Mouse (Mus musculus) CH12.LX (cell line): ENCODE measurements at regions not wholly inside any gene's neighbourhood (a gene's known extent, or its start where the extent isn't known, plus 50 kb on each side); places are given as distances from the start of the nearest gene placed in this dataset.

ENCODE experiments used
- DNase-seq: peaks from one replicate; pipeline ENCODE4 v3.0.0-alpha.2; 2013; ENCODE audit errors: extremely low read depth
- H3K27ac ChIP-seq: 2 replicates; pipeline ENCODE4 v1.5.1; 2012; ENCODE audit warnings: low read depth, mild to moderate bottlenecking, control low read depth, moderate library complexity; ENCODE audit not compliant: insufficient read depth
- H3K27me3 ChIP-seq: replicated peaks from 2 replicates; pipeline ENCODE3; 2012; ENCODE audit warnings: inconsistent platforms
- H3K36me3 ChIP-seq, 2 experiments: replicated peaks in 1 of 2; 2 replicates each; pipeline versions ENCODE3 to v1.6.1; 2012; ENCODE audit warnings: inconsistent platforms in 1 of 2, low read length in 1 of 2, mild to moderate bottlenecking in 1 of 2, mixed read lengths in 1 of 2, moderate library complexity in 1 of 2; ENCODE audit not compliant: control insufficient read depth in 1 of 2, insufficient read depth in 1 of 2
- H3K4me1 ChIP-seq, 2 experiments: 2 replicates each; pipeline ENCODE4 v1.6.1; 2012; ENCODE audit warnings: inconsistent platforms in 1 of 2, moderate library complexity in 1 of 2; ENCODE audit not compliant: insufficient read depth in 2 of 2, control insufficient read depth in 1 of 2
- H3K4me2 ChIP-seq: 2 replicates; pipeline ENCODE4 v1.6.1; 2012; ENCODE audit warnings: low read depth, mild to moderate bottlenecking, control low read depth; ENCODE audit not compliant: poor library complexity, insufficient read depth, severe bottlenecking
- H3K4me3 ChIP-seq, 3 experiments: fragments of 150-350 bp in 1 of 3; sonication (generic) in 1 of 3; replicated peaks in 1 of 3; 2 replicates each; pipeline versions ENCODE3 to v1.5.1; 2011 to 2012; ENCODE audit warnings: low read depth in 2 of 3, low read length in 2 of 3, mild to moderate bottlenecking in 2 of 3, moderate library complexity in 2 of 3, control low read depth in 1 of 3, improper control_type of control experiment in 1 of 3, inconsistent platforms in 1 of 3, mixed read lengths in 1 of 3; ENCODE audit not compliant: poor library complexity in 1 of 3
- H3K79me2 ChIP-seq: replicated peaks from 2 replicates; pipeline ENCODE4 v1.6.1; 2012; ENCODE audit warnings: mild to moderate bottlenecking, moderate library complexity; ENCODE audit not compliant: control insufficient read depth, poor library complexity, insufficient read depth, severe bottlenecking; ENCODE audit errors: extremely low read depth
- H3K9ac ChIP-seq: 2 replicates; pipeline ENCODE4 v1.6.1; 2012; ENCODE audit warnings: low read depth, mild to moderate bottlenecking, control low read depth, moderate library complexity; ENCODE audit not compliant: insufficient read depth
- H3K9me3 ChIP-seq: replicated peaks from 2 replicates; pipeline ENCODE3; 2012; ENCODE audit warnings: low read length, inconsistent platforms, mixed read lengths
- CHD1 ChIP-seq: IDR thresholded peaks from 2 replicates; pipeline ENCODE4 v1.6.1; 2012; ENCODE audit warnings: low read depth, low read length, improper control_type of control experiment, inconsistent platforms
- CTCF ChIP-seq, 2 experiments: IDR thresholded peaks in 1 of 2; conservative IDR thresholded peaks in 1 of 2; 2 replicates each; pipeline ENCODE4 v1.5.1; 2011 to 2012; ENCODE audit warnings: low read depth in 2 of 2, low read length in 2 of 2, improper control_type of control experiment in 1 of 2, inconsistent platforms in 1 of 2, mild to moderate bottlenecking in 1 of 2, moderate library complexity in 1 of 2
- EP300 ChIP-seq: IDR thresholded peaks from 2 replicates; pipeline ENCODE4 v1.6.1; 2011; ENCODE audit warnings: low read length, improper control_type of control experiment
- ETS1 ChIP-seq: conservative IDR thresholded peaks from 2 replicates; pipeline ENCODE4 v1.6.1; 2012; ENCODE audit warnings: low read depth, mild to moderate bottlenecking, inconsistent platforms, low read length, improper control_type of control experiment, moderate library complexity
- GABPA ChIP-seq: IDR thresholded peaks from 2 replicates; pipeline ENCODE4 v1.6.1; 2012; ENCODE audit warnings: low read depth, low read length, improper control_type of control experiment, inconsistent platforms; ENCODE audit not compliant: insufficient replicate concordance
- HCFC1 ChIP-seq: IDR thresholded peaks from 2 replicates; pipeline ENCODE4 v1.6.1; 2012; ENCODE audit warnings: low read depth, mild to moderate bottlenecking, inconsistent platforms, low read length, improper control_type of control experiment
- JUN ChIP-seq: IDR thresholded peaks from 2 replicates; pipeline ENCODE4 v1.6.1; 2011; ENCODE audit warnings: low read depth, mild to moderate bottlenecking, low read length, improper control_type of control experiment, moderate library complexity; ENCODE audit not compliant: insufficient read depth
- MAX ChIP-seq: IDR thresholded peaks from 2 replicates; pipeline ENCODE4 v1.6.1; 2011; ENCODE audit warnings: low read length, improper control_type of control experiment
- MAZ ChIP-seq: IDR thresholded peaks from 2 replicates; pipeline ENCODE4 v1.6.1; 2012; ENCODE audit warnings: low read depth, mild to moderate bottlenecking, inconsistent platforms, low read length, improper control_type of control experiment, moderate library complexity
- MEF2A ChIP-seq: IDR thresholded peaks from 2 replicates; pipeline ENCODE4 v1.6.1; 2014; ENCODE audit warnings: low read depth, mild to moderate bottlenecking, inconsistent platforms, low read length, improper control_type of control experiment, borderline replicate concordance
- MXI1 ChIP-seq: IDR thresholded peaks from 2 replicates; pipeline ENCODE4 v1.6.1; 2011; ENCODE audit warnings: mild to moderate bottlenecking, low read depth, low read length, improper control_type of control experiment
- NELFE ChIP-seq: IDR thresholded peaks from 2 replicates; pipeline ENCODE4 v1.6.1; 2011; ENCODE audit warnings: low read depth, low read length, improper control_type of control experiment
- NRF1 ChIP-seq: IDR thresholded peaks from 2 replicates; pipeline ENCODE4 v1.6.1; 2014; ENCODE audit warnings: low read depth, mild to moderate bottlenecking, inconsistent platforms, low read length, improper control_type of control experiment, moderate library complexity
- PAX5 ChIP-seq: IDR thresholded peaks from 2 replicates; pipeline ENCODE4 v1.6.1; 2012; ENCODE audit warnings: low read length, inconsistent platforms, mixed read lengths
- POLR2AphosphoS2 ChIP-seq: IDR thresholded peaks from 2 replicates; pipeline ENCODE4 v1.6.1; 2011; ENCODE audit warnings: low read depth, low read length, improper control_type of control experiment
- RAD21 ChIP-seq: IDR thresholded peaks from 2 replicates; pipeline ENCODE4 v1.6.1; 2011; ENCODE audit warnings: low read depth, mild to moderate bottlenecking, low read length, improper control_type of control experiment, moderate library complexity
- RCOR1 ChIP-seq: conservative IDR thresholded peaks from 2 replicates; pipeline ENCODE4 v1.6.1; 2012; ENCODE audit warnings: low read depth, mild to moderate bottlenecking, inconsistent platforms, low read length, improper control_type of control experiment
- SIN3A ChIP-seq: IDR thresholded peaks from 2 replicates; pipeline ENCODE4 v1.6.1; 2012; ENCODE audit warnings: low read length, improper control_type of control experiment, inconsistent platforms
- TBP ChIP-seq: conservative IDR thresholded peaks from 2 replicates; pipeline ENCODE4 v1.6.1; 2011; ENCODE audit warnings: low read depth, low read length, improper control_type of control experiment
- USF1 ChIP-seq: IDR thresholded peaks from 2 replicates; pipeline ENCODE4 v1.6.1; 2014; ENCODE audit warnings: low read depth, mild to moderate bottlenecking, inconsistent platforms, low read length, improper control_type of control experiment
- USF2 ChIP-seq: conservative IDR thresholded peaks from 2 replicates; pipeline ENCODE4 v1.6.1; 2011; ENCODE audit warnings: low read depth, low read length, improper control_type of control experiment
- ZC3H11A ChIP-seq: IDR thresholded peaks from 2 replicates; pipeline ENCODE4 v1.6.1; 2012; ENCODE audit warnings: low read depth, mild to moderate bottlenecking, inconsistent platforms, low read length, improper control_type of control experiment
- ZMIZ1 ChIP-seq: IDR thresholded peaks from 2 replicates; pipeline ENCODE4 v1.6.1; 2012; ENCODE audit warnings: low read depth, mild to moderate bottlenecking, inconsistent platforms, low read length, improper control_type of control experiment
- dilution Hi-C: fragments of 300-500 bp; cut with MboI; formaldehyde crosslinking; loops from 2 replicates; pipeline ENCODE4 v1.14.3; 2020; ENCODE audit warnings: low sequenced_read_pairs; ENCODE audit not compliant: extremely low pct_unique_long_range_greater_than_20kb, extremely low pct_ligation_motif_present
- in situ Hi-C: fragments of 300-500 bp; cut with MboI; formaldehyde crosslinking; loops from 3 replicates; pipeline ENCODE4 v1.14.3; 2019; ENCODE audit warnings: low sequenced_read_pairs, low pct_ligation_motif_present, low pct_unique_long_range_greater_than_20kb, mixed read lengths

GRCm38 (mm10) chrX:11209895-11210294, 89.2 kb upstream of the H2al1a start:
- no peaks in the 10 kb centered on the region for H3K79me2 ChIP-seq
- no peak for TF ChIP-seq NRF1
- no peak for TF ChIP-seq RAD21
- TF ChIP-seq POLR2AphosphoS2: no peak
- TF ChIP-seq RCOR1: no peak
- no peak for TF ChIP-seq ZMIZ1
- TF ChIP-seq HCFC1: no peak
- TF ChIP-seq CHD1: no peak
- no peak for TF ChIP-seq MXI1
- TF ChIP-seq CTCF (conservative IDR thresholded peaks at IDR 0.05 in 1 of 2, IDR thresholded peaks at IDR 0.05 in 1 of 2; ENCODE audit: low read depth in 2 of 2, low read length in 2 of 2): no peak
- no peak for TF ChIP-seq MAX
- no peak for TF ChIP-seq SIN3A
- no peak for TF ChIP-seq NELFE
- no peaks in the 10 kb centered on the region for H3K27me3 ChIP-seq
- dilution Hi-C loops (no loop called here), in situ Hi-C loops (no loop called here)
- no peaks in the 10 kb centered on the region for H3K36me3 ChIP-seq
- DNase-seq: no peak
- no peak overlapping the region for H3K27ac ChIP-seq
- H3K9me3 ChIP-seq: no peaks in the 10 kb centered on the region
- no peak overlapping the region for H3K4me3 ChIP-seq
- H3K4me2 ChIP-seq: no peak overlapping the region
- H3K4me1 ChIP-seq: no peaks in the 10 kb centered on the region
- no peak overlapping the region for H3K9ac ChIP-seq

DNA sequence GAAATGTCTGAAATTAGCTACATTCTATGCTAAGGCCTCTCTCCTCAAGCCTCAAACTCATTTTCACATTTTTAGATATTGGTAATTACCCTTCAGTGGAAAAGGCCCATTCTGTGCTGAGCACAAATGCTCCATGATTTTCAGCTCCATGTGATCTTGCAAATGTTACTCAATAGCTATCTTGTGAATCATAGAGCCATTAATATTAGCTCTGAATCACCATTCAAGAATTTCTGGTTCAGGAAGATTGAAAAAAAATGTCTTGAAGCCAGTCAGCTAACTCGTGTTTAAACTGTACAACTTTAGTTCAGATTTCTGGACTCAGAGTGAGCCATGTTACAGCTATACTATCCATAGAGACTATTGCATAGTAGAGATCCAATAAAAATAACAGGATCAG, 86.2 kb upstream of the H2al1a start:
- no peaks in the 10 kb centered on the region for H3K27me3 ChIP-seq
- H3K9ac ChIP-seq: no peak overlapping the region
- H3K4me1 ChIP-seq: no peaks in the 10 kb centered on the region
- H3K4me2 ChIP-seq: no peak overlapping the region
- H3K36me3 ChIP-seq: no peaks in the 10 kb centered on the region
- DNase-seq: no peak
- in situ Hi-C loops (no loop called here), dilution Hi-C loops (no loop called here)
- no peak overlapping the region for H3K4me3 ChIP-seq
- TF ChIP-seq USF1 (no peak), MXI1 (no peak), ZC3H11A (no peak), USF2 (no peak), ETS1 (no peak), EP300 (no peak), JUN (no peak), CHD1 (no peak), MAZ (no peak), MEF2A (no peak), GABPA (no peak), TBP (no peak), PAX5 (no peak)
- H3K79me2 ChIP-seq: no peaks in the 10 kb centered on the region
- no peak overlapping the region for H3K27ac ChIP-seq
- no peaks in the 10 kb centered on the region for H3K9me3 ChIP-seq
